Mouse (Mus musculus) embryonic facial prominence, embryonic 10.5 days (tissue): ENCODE results near the gene Wtip. TPM values are rescaled to one million over a fixed set of nuclear protein-coding genes. Genes with fewer than 3 reads are reported as not detected.
"Not testable (repeated sequence)": the region's sequence is repeated elsewhere in the genome, so short reads cannot be mapped to it uniquely, and the experiment has no call there.

Experiments
- DNase-seq: peaks from one replicate; pipeline ENCODE4 v3.0.0-alpha.2; 2017; ENCODE audit warnings: low spot score
- H3K27ac ChIP-seq: fragments of 300-500 bp; sonication (generic); replicated peaks from 2 replicates; pipeline ENCODE4 v1.5.1; 2016; ENCODE audit warnings: mild to moderate bottlenecking
- H3K27me3 ChIP-seq: fragments of 300-500 bp; sonication (generic); replicated peaks from 2 replicates; pipeline ENCODE4 v1.6.1; 2016; ENCODE audit warnings: low read depth, mild to moderate bottlenecking; ENCODE audit not compliant: poor library complexity, severe bottlenecking
- H3K36me3 ChIP-seq: fragments of 300-500 bp; sonication (generic); replicated peaks from 2 replicates; pipeline ENCODE4 v1.6.1; 2016; ENCODE audit warnings: mild to moderate bottlenecking, moderate library complexity
- H3K4me1 ChIP-seq: fragments of 300-500 bp; sonication (generic); 2 replicates; pipeline ENCODE4 v1.6.1; 2016
- H3K4me3 ChIP-seq: fragments of 300-500 bp; sonication (generic); 2 replicates; pipeline ENCODE4 v1.5.1; 2016; ENCODE audit warnings: mild to moderate bottlenecking, moderate library complexity
- H3K9me3 ChIP-seq: fragments of 300-500 bp; sonication (generic); 2 replicates; pipeline ENCODE4 v1.6.1; 2016; ENCODE audit warnings: mild to moderate bottlenecking
- WGBS: fragments of 180-500 bp; shearing (Covaris S2); methylation state at CpG from one replicate; pipeline ENCODE4 v1.1.7; 2016; 5-methylcytosine and 5-hydroxymethylcytosine counted together
- polyA plus RNA-seq: library from polyadenylated mRNA; unstranded; fragments of >200 nt; fragmentation: Nextera tagmentation; extraction: Ambion mirVana; gene quantifications from 2 replicates; pipeline ENCODE4 v1.2.1, GENCODE M21; 2016

Wtip gene
- polyA plus RNA-seq, 1 experiment from 2014 or later: 6.2 TPM

- H3K36me3 ChIP-seq: peaks cover 68% of the 10 kb centered on the region
- H3K4me3 ChIP-seq: no peak overlapping the region
- H3K27me3 ChIP-seq: no peaks in the 10 kb centered on the region
- H3K4me1 ChIP-seq: no peaks in the 10 kb centered on the region
- WGBS: 96% methylated on average over 13 of the region's 13 CpGs
- H3K9me3 ChIP-seq: peaks cover 3% of the 10 kb centered on the region; the same call in 1 of the 2 replicates
- DNase-seq: no peak
- no peak overlapping the region for H3K27ac ChIP-seq
These were observed 8.1 kb upstream of the Wtip start for GRCm38 (mm10) chr7:34141123-34141522.

GRCm38 (mm10) chr7:34139493-34139892, 6.4 kb upstream of the Wtip start:
- Histone ChIP-seq H3K4me1 (no peaks in the 10 kb centered on the region), H3K9me3 (peaks cover 3% of the 10 kb centered on the region; the same call in 1 of the 2 replicates), H3K4me3 (no peak overlapping the region), H3K27ac (no peak overlapping the region), H3K27me3 (no peaks in the 10 kb centered on the region), H3K36me3 (peaks cover 52% of the 10 kb centered on the region)
- no peak for DNase-seq
- 90% methylated on average over 6 of the region's 6 CpGs for WGBS

GRCm38 (mm10) chr7:34134336-34134735, 1.3 kb upstream of the Wtip start:
- 78% methylated on average over 2 of the region's 2 CpGs for WGBS
- DNase-seq: peak; percentile 59
- H3K27me3 ChIP-seq: no peaks in the 10 kb centered on the region
- H3K4me3 ChIP-seq: peak overlapping the region; percentile 87; the same call in 1 of the 2 replicates
- peaks cover 25% of the 10 kb centered on the region for H3K4me1 ChIP-seq
- no peaks in the 10 kb centered on the region for H3K9me3 ChIP-seq
- H3K36me3 ChIP-seq: peaks cover 4% of the 10 kb centered on the region
- H3K27ac ChIP-seq: no peak overlapping the region

- H3K27me3 ChIP-seq: no peaks in the 10 kb centered on the region
- H3K27ac ChIP-seq: peak overlapping the region; percentile 95
- WGBS: 2% methylated on average over 116 of the region's 116 CpGs
- peaks cover 2% of the 10 kb centered on the region; the same call in 1 of the 2 replicates for H3K9me3 ChIP-seq
- DNase-seq: peak; percentile 80
- peak overlapping the region; percentile 87 for H3K4me3 ChIP-seq
- peaks cover 25% of the 10 kb centered on the region for H3K4me1 ChIP-seq
- peaks cover 18% of the 10 kb centered on the region for H3K36me3 ChIP-seq
These were observed 551 bp downstream of the Wtip start for GRCm38 (mm10) chr7:34132355-34133079.

DNA sequence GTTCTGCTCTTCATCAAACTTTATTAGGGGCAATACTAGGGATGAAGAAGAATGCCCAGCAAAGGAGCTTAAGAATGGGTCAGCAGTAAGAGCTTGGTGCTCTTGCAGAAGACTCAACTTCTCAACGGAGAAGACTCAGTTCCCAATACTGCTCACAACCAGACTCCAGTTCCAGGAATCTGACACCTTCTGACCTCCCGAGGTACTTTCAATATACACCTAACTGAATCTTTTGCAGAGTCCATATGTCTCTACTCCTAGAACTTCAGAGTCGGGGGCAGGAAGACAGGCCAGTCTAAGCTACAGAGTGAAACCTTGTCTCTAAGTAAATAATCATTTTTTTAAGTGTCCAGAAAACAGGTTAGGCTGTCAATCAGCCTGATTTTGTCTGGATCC, 1.1 kb downstream of the Wtip start:
- H3K4me1 ChIP-seq: peaks cover 25% of the 10 kb centered on the region
- WGBS: 14% methylated on average over 3 of the region's 3 CpGs
- H3K9me3 ChIP-seq: peaks cover 8% of the 10 kb centered on the region; the same call in 1 of the 2 replicates
- no peaks in the 10 kb centered on the region for H3K27me3 ChIP-seq
- no peak for DNase-seq
- H3K27ac ChIP-seq: peak overlapping the region; percentile 95
- H3K36me3 ChIP-seq: peaks cover 24% of the 10 kb centered on the region
- H3K4me3 ChIP-seq: peak overlapping the region; percentile 87

DNA sequence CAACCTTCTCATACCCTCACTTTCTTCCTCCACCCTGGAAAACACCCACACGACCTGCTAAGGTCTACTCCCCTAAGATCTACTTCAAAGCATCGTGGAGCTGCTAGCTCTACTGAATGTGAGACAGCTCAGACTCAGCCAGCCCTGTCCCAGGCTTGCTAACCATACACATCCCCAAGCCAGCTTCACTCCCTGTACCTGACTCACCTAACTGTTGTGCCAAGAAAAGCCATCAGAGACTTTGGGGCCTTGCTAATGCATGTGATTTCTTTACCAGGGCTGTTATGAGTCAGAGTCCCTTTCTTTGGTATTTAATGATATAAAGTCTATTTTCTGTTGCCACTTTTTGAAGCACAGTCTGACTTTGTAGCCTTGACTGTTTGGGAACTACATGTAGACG, 1.9 kb downstream of the Wtip start:
- Histone ChIP-seq H3K27me3 (no peaks in the 10 kb centered on the region), H3K27ac (no peak overlapping the region), H3K4me1 (peaks cover 25% of the 10 kb centered on the region), H3K4me3 (peak overlapping the region; percentile 87), H3K36me3 (peaks cover 32% of the 10 kb centered on the region), H3K9me3 (peaks cover 14% of the 10 kb centered on the region; the same call in 1 of the 2 replicates)
- DNase-seq: no peak
- 76% methylated on average over 3 of the region's 3 CpGs for WGBS

DNA sequence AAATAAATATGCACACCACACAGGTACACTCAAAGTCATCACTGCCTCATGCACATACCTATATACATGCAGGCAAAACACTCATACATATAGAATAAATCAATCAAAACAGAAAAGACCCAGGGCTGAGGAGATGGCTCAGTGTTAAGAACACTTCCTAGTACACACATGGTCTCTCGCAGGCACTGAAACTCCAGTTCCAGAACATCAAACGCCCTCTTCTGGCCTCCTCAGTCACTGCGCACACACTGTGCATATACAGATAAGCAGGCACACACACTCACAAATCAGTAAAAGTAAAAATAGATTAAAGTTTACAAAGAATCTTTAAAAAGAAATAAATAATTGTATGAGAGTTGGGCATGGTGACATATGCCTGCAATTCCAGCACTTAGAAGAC, 6.8 kb downstream of the Wtip start:
- WGBS: 82% methylated on average over 3 of the region's 3 CpGs
- H3K9me3 ChIP-seq: peaks cover 14% of the 10 kb centered on the region; the same call in 1 of the 2 replicates

GRCm38 (mm10) chr7:34125346-34125745, 7.7 kb downstream of the Wtip start:
- Histone ChIP-seq H3K4me1 (no peaks in the 10 kb centered on the region), H3K36me3 (peaks cover 65% of the 10 kb centered on the region), H3K4me3 (no peak overlapping the region), H3K27ac (no peak overlapping the region), H3K27me3 (no peaks in the 10 kb centered on the region), H3K9me3 (peaks cover 14% of the 10 kb centered on the region; the same call in 1 of the 2 replicates)
- no peak for DNase-seq
- 92% methylated on average over 9 of the region's 9 CpGs for WGBS

More for the DNA sequence above, 6.8 kb downstream of the Wtip start:
- Histone ChIP-seq H3K4me1 (peaks cover 7% of the 10 kb centered on the region), H3K4me3 (no peak overlapping the region), H3K36me3 (peaks cover 61% of the 10 kb centered on the region), H3K27ac (no peak overlapping the region), H3K27me3 (no peaks in the 10 kb centered on the region)
- DNase-seq: no peak

DNA sequence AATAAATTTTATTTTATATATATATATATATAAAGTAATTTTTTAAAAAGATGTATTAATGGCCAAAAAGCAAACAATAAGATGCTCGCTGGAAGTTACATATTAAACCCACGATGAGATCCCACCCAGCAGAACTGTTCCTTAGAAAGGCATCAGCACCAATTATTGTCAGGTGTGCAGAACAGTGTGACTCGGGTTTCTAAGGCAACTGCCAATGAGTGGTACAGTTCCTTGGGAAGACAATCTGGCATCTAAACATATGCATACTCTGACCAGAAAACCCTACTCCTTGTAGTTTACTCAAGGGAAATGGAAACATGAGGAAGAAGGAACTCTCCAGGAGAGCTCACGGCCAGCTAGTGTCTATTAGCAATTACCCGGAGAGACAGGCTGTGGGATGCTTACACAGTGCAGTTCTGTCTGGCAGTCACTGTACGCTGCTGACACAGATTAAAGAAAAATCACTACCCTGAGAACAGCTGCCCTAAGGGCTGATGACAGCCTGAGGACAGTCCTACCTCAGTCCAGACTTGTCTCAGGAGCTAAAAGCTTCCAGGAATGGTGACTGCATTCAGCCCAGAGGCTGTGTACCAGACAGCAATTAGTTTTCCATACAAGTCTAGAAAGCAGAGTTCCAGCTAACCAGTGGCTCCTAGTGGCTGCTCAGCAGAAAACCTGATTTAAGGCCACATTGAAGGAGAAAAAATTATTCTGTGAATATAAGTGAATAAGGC, 9.9 kb downstream of the Wtip start:
- DNase-seq: no peak
- Histone ChIP-seq H3K4me1 (no peaks in the 10 kb centered on the region), H3K4me3 (no peak overlapping the region), H3K36me3 (peaks cover 74% of the 10 kb centered on the region), H3K27me3 (no peaks in the 10 kb centered on the region), H3K9me3 (peaks cover 14% of the 10 kb centered on the region; the same call in 1 of the 2 replicates), H3K27ac (no peak overlapping the region)
- WGBS: 86% methylated on average over 6 of the region's 6 CpGs

DNA sequence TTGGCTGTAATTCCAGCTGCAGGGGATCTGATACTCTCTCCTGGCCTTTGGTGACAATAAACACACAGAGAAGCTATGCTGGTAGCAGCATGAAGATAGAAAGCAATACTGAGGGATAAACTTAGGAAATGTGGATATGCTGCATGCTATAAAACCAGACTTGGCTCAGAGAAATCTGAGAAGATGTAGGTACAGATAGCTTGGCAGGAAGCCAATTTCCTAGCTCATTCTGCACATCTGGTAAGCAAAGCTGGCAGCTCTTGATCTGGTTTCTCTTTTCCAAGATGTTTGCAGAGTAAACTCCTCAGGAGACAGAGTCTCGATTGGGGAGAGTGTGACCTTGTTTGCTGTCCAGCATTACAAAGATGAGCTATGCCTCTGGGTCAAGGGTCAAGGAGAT, 12.4 kb downstream of the Wtip start:
- peaks cover 74% of the 10 kb centered on the region for H3K36me3 ChIP-seq
- WGBS: 35% methylated on average over 1 of the region's 1 CpGs
- H3K4me1 ChIP-seq, H3K27ac ChIP-seq, H3K4me3 ChIP-seq, H3K27me3 ChIP-seq, DNase-seq, H3K9me3 ChIP-seq: not testable (repeated sequence)

- peaks cover 93% of the 10 kb centered on the region for H3K36me3 ChIP-seq
- H3K27me3 ChIP-seq: no peaks in the 10 kb centered on the region
- no peaks in the 10 kb centered on the region for H3K4me1 ChIP-seq
- no peaks in the 10 kb centered on the region for H3K9me3 ChIP-seq
- H3K4me3 ChIP-seq: no peak overlapping the region
- DNase-seq: no peak
- no peak overlapping the region for H3K27ac ChIP-seq
- 94% methylated on average over 3 of the region's 3 CpGs for WGBS
These were observed 16.5 kb downstream of the Wtip start for GRCm38 (mm10) chr7:34116601-34117000.

GRCm38 (mm10) chr7:34109190-34109589, 23.9 kb downstream of the Wtip start:
- Histone ChIP-seq H3K36me3 (peaks cover 56% of the 10 kb centered on the region), H3K27ac (no peak overlapping the region), H3K9me3 (no peaks in the 10 kb centered on the region; the same call in 1 of the 2 replicates), H3K4me1 (no peaks in the 10 kb centered on the region), H3K4me3 (no peak overlapping the region), H3K27me3 (no peaks in the 10 kb centered on the region)
- 82% methylated on average over 5 of the region's 5 CpGs for WGBS
- DNase-seq: no peak

DNA sequence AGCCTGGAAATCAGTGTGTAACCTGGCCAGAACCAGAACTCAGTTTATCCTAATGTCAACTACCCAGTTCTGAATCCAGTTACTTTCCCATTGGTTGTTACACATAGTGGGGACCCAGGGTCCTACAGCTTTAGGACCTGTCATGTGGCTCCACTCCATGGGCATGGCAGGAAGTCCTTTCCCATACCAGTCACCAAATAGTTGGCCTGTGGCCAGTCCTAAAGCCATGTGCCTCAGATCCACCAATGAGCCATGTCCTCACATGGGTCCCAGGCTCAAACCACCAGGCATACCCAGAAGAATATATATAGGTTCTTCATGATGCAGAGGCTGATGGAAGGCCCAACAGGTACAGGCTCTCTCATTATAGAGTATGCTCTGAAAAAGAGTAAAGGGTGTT, 31.8 kb downstream of the Wtip start:
- no peak for DNase-seq
- H3K4me3 ChIP-seq: no peak overlapping the region
- no peaks in the 10 kb centered on the region for H3K27me3 ChIP-seq
- peaks cover 18% of the 10 kb centered on the region; the same call in 1 of the 2 replicates for H3K9me3 ChIP-seq
- no peak overlapping the region for H3K27ac ChIP-seq
- no peaks in the 10 kb centered on the region for H3K4me1 ChIP-seq
- H3K36me3 ChIP-seq: no peaks in the 10 kb centered on the region
